Mouse (Mus musculus) CH12.LX (cell line): Measurements from ENCODE around the gene Klhdc4. TPM values are rescaled to one million over a fixed set of nuclear protein-coding genes. Genes with fewer than 3 reads are reported as not detected.

Experiments
- DNase-seq: peaks from one replicate; pipeline ENCODE4 v3.0.0-alpha.2; 2013; ENCODE audit errors: extremely low read depth
- H3K27ac ChIP-seq: 2 replicates; pipeline ENCODE4 v1.5.1; 2012; ENCODE audit warnings: low read depth, mild to moderate bottlenecking, control low read depth, moderate library complexity; ENCODE audit not compliant: insufficient read depth
- H3K27me3 ChIP-seq: replicated peaks from 2 replicates; pipeline ENCODE3; 2012; ENCODE audit warnings: inconsistent platforms
- H3K36me3 ChIP-seq, 2 experiments: replicated peaks in 1 of 2; 2 replicates each; pipeline versions ENCODE3 to v1.6.1; 2012; ENCODE audit warnings: inconsistent platforms in 1 of 2, low read length in 1 of 2, mild to moderate bottlenecking in 1 of 2, mixed read lengths in 1 of 2, moderate library complexity in 1 of 2; ENCODE audit not compliant: control insufficient read depth in 1 of 2, insufficient read depth in 1 of 2
- H3K4me1 ChIP-seq, 2 experiments: 2 replicates each; pipeline ENCODE4 v1.6.1; 2012; ENCODE audit warnings: inconsistent platforms in 1 of 2, moderate library complexity in 1 of 2; ENCODE audit not compliant: insufficient read depth in 2 of 2, control insufficient read depth in 1 of 2
- H3K4me2 ChIP-seq: 2 replicates; pipeline ENCODE4 v1.6.1; 2012; ENCODE audit warnings: low read depth, mild to moderate bottlenecking, control low read depth; ENCODE audit not compliant: poor library complexity, insufficient read depth, severe bottlenecking
- H3K4me3 ChIP-seq, 3 experiments: fragments of 150-350 bp in 1 of 3; sonication (generic) in 1 of 3; replicated peaks in 1 of 3; 2 replicates each; pipeline versions ENCODE3 to v1.5.1; 2011 to 2012; ENCODE audit warnings: low read depth in 2 of 3, low read length in 2 of 3, mild to moderate bottlenecking in 2 of 3, moderate library complexity in 2 of 3, control low read depth in 1 of 3, improper control_type of control experiment in 1 of 3, inconsistent platforms in 1 of 3, mixed read lengths in 1 of 3; ENCODE audit not compliant: poor library complexity in 1 of 3
- H3K79me2 ChIP-seq: replicated peaks from 2 replicates; pipeline ENCODE4 v1.6.1; 2012; ENCODE audit warnings: mild to moderate bottlenecking, moderate library complexity; ENCODE audit not compliant: control insufficient read depth, poor library complexity, insufficient read depth, severe bottlenecking; ENCODE audit errors: extremely low read depth
- H3K9ac ChIP-seq: 2 replicates; pipeline ENCODE4 v1.6.1; 2012; ENCODE audit warnings: low read depth, mild to moderate bottlenecking, control low read depth, moderate library complexity; ENCODE audit not compliant: insufficient read depth
- H3K9me3 ChIP-seq: replicated peaks from 2 replicates; pipeline ENCODE3; 2012; ENCODE audit warnings: low read length, inconsistent platforms, mixed read lengths
- CHD2 ChIP-seq: IDR thresholded peaks from 2 replicates; pipeline ENCODE4 v1.6.1; 2011; ENCODE audit warnings: low read length, improper control_type of control experiment
- CTCF ChIP-seq, 2 experiments: IDR thresholded peaks in 1 of 2; conservative IDR thresholded peaks in 1 of 2; 2 replicates each; pipeline ENCODE4 v1.5.1; 2011 to 2012; ENCODE audit warnings: low read depth in 2 of 2, low read length in 2 of 2, improper control_type of control experiment in 1 of 2, inconsistent platforms in 1 of 2, mild to moderate bottlenecking in 1 of 2, moderate library complexity in 1 of 2
- ELF1 ChIP-seq: IDR thresholded peaks from 2 replicates; pipeline ENCODE4 v1.6.1; 2014; ENCODE audit warnings: low read depth, mild to moderate bottlenecking, inconsistent platforms, low read length, improper control_type of control experiment
- JUND ChIP-seq: conservative IDR thresholded peaks from 2 replicates; pipeline ENCODE4 v1.6.1; 2011; ENCODE audit warnings: low read depth, low read length, improper control_type of control experiment
- KAT2A ChIP-seq: IDR thresholded peaks from 2 replicates; pipeline ENCODE4 v1.6.1; 2012; ENCODE audit warnings: low read length, improper control_type of control experiment, inconsistent platforms; ENCODE audit not compliant: insufficient replicate concordance
- MAX ChIP-seq: IDR thresholded peaks from 2 replicates; pipeline ENCODE4 v1.6.1; 2011; ENCODE audit warnings: low read length, improper control_type of control experiment
- MAZ ChIP-seq: IDR thresholded peaks from 2 replicates; pipeline ENCODE4 v1.6.1; 2012; ENCODE audit warnings: low read depth, mild to moderate bottlenecking, inconsistent platforms, low read length, improper control_type of control experiment, moderate library complexity
- MEF2A ChIP-seq: IDR thresholded peaks from 2 replicates; pipeline ENCODE4 v1.6.1; 2014; ENCODE audit warnings: low read depth, mild to moderate bottlenecking, inconsistent platforms, low read length, improper control_type of control experiment, borderline replicate concordance
- POLR2A ChIP-seq: IDR thresholded peaks from 2 replicates; pipeline ENCODE4 v1.6.1; 2011; ENCODE audit warnings: low read depth, mild to moderate bottlenecking, improper control_type of control experiment, low read length
- POLR2AphosphoS2 ChIP-seq: IDR thresholded peaks from 2 replicates; pipeline ENCODE4 v1.6.1; 2011; ENCODE audit warnings: low read depth, low read length, improper control_type of control experiment
- RCOR1 ChIP-seq: conservative IDR thresholded peaks from 2 replicates; pipeline ENCODE4 v1.6.1; 2012; ENCODE audit warnings: low read depth, mild to moderate bottlenecking, inconsistent platforms, low read length, improper control_type of control experiment
- SIN3A ChIP-seq: IDR thresholded peaks from 2 replicates; pipeline ENCODE4 v1.6.1; 2012; ENCODE audit warnings: low read length, improper control_type of control experiment, inconsistent platforms
- SMC3 ChIP-seq: IDR thresholded peaks from 2 replicates; pipeline ENCODE4 v1.6.1; 2011; ENCODE audit warnings: low read depth, low read length, improper control_type of control experiment
- TBP ChIP-seq: conservative IDR thresholded peaks from 2 replicates; pipeline ENCODE4 v1.6.1; 2011; ENCODE audit warnings: low read depth, low read length, improper control_type of control experiment
- TCF12 ChIP-seq: IDR thresholded peaks from 2 replicates; pipeline ENCODE4 v1.6.1; 2014; ENCODE audit warnings: low read depth, mild to moderate bottlenecking, inconsistent platforms, low read length, improper control_type of control experiment
- UBTF ChIP-seq: IDR thresholded peaks from 2 replicates; pipeline ENCODE4 v1.6.1; 2012; ENCODE audit warnings: low read depth, mild to moderate bottlenecking, inconsistent platforms, low read length, improper control_type of control experiment, moderate library complexity
- USF2 ChIP-seq: conservative IDR thresholded peaks from 2 replicates; pipeline ENCODE4 v1.6.1; 2011; ENCODE audit warnings: low read depth, low read length, improper control_type of control experiment
- ZKSCAN1 ChIP-seq: IDR thresholded peaks from 2 replicates; pipeline ENCODE4 v1.6.1; 2012; ENCODE audit warnings: low read depth, inconsistent platforms, low read length, improper control_type of control experiment, borderline replicate concordance
- ZMIZ1 ChIP-seq: IDR thresholded peaks from 2 replicates; pipeline ENCODE4 v1.6.1; 2012; ENCODE audit warnings: low read depth, mild to moderate bottlenecking, inconsistent platforms, low read length, improper control_type of control experiment
- ZNF384 ChIP-seq: IDR thresholded peaks from 2 replicates; pipeline ENCODE4 v1.6.1; 2012; ENCODE audit warnings: low read depth, low read length, improper control_type of control experiment, inconsistent platforms
- dilution Hi-C: fragments of 300-500 bp; cut with MboI; formaldehyde crosslinking; loops from 2 replicates; pipeline ENCODE4 v1.14.3; 2020; ENCODE audit warnings: low sequenced_read_pairs; ENCODE audit not compliant: extremely low pct_unique_long_range_greater_than_20kb, extremely low pct_ligation_motif_present
- in situ Hi-C: fragments of 300-500 bp; cut with MboI; formaldehyde crosslinking; loops from 3 replicates; pipeline ENCODE4 v1.14.3; 2019; ENCODE audit warnings: low sequenced_read_pairs, low pct_ligation_motif_present, low pct_unique_long_range_greater_than_20kb, mixed read lengths
- polyA plus RNA-seq: library from polyadenylated mRNA; unstranded; fragments of >175 nt; gene quantifications from 2 replicates; pipeline ENCODE4 v1.2.1, GENCODE M21; 2012; ENCODE audit warnings: low read depth; ENCODE audit not compliant: insufficient read length
- total RNA-seq, 2 experiments: library from RNA; depleted of rRNA; stranded (reverse); fragments of 300-350 nt in 1 of 2; fragments of >200 nt in 1 of 2; gene quantifications; 2 replicates each; pipeline ENCODE4 v1.2.3; 2012 to 2014

Gene Klhdc4
- total and polyA plus RNA-seq, 3 experiments: 35.5 to 54.3 (median 51.5) TPM

- no peaks in the 10 kb centered on the region for H3K4me1 ChIP-seq
- in situ Hi-C loops: no loop called here
- no peak overlapping the region for H3K4me3 ChIP-seq
- no peaks in the 10 kb centered on the region for H3K79me2 ChIP-seq
- H3K9ac ChIP-seq: no peak overlapping the region
- dilution Hi-C loops: no loop called here
- no peak overlapping the region for H3K27ac ChIP-seq
- peaks cover 4% of the 10 kb centered on the region for H3K9me3 ChIP-seq
- H3K4me2 ChIP-seq: no peak overlapping the region
- peaks cover 100% of the 10 kb centered on the region for H3K27me3 ChIP-seq
- H3K36me3 ChIP-seq: no peaks in the 10 kb centered on the region
- TF ChIP-seq TCF12 (no peak), UBTF (no peak), POLR2AphosphoS2 (no peak), MAX (no peak), SMC3 (no peak), RCOR1 (no peak), ZMIZ1 (no peak), SIN3A (no peak), POLR2A (no peak), ELF1 (no peak), KAT2A (no peak), TBP (no peak), USF2 (no peak), CTCF (conservative IDR thresholded peaks at IDR 0.05 in 1 of 2, IDR thresholded peaks at IDR 0.05 in 1 of 2; ENCODE audit: low read depth in 2 of 2, low read length in 2 of 2) (no peak), ZKSCAN1 (no peak), MEF2A (no peak), MAZ (no peak), ZNF384 (no peak)
- DNase-seq: peak; percentile 25
Measured at GRCm38 (mm10) chr8:121761480-121761879, 67.9 kb downstream of the Klhdc4 start.

GRCm38 (mm10) chr8:121760484-121760883, 68.9 kb downstream of the Klhdc4 start:
- DNase-seq: no peak
- no peaks in the 10 kb centered on the region for H3K36me3 ChIP-seq
- in situ Hi-C loops (no loop called here), dilution Hi-C loops (no loop called here)
- no peak for TF ChIP-seq JUND
- TF ChIP-seq POLR2A: no peak
- no peak for TF ChIP-seq RCOR1
- TF ChIP-seq MAZ: no peak
- no peak for TF ChIP-seq CHD2
- peaks cover 4% of the 10 kb centered on the region for H3K9me3 ChIP-seq
- H3K79me2 ChIP-seq: no peaks in the 10 kb centered on the region
- peaks cover 100% of the 10 kb centered on the region for H3K27me3 ChIP-seq
- H3K4me1 ChIP-seq: peaks cover 0 to under 1% of the 10 kb centered on the region in 2 experiments; a peak in 1 of 4 replicates
- no peak overlapping the region for H3K4me3 ChIP-seq
- H3K4me2 ChIP-seq: no peak overlapping the region
- no peak overlapping the region for H3K9ac ChIP-seq
- H3K27ac ChIP-seq: no peak overlapping the region
